Mouse (Mus musculus) neural tube, embryonic 13.5 days (tissue): ENCODE data around the gene Fkbp6. TPM values are rescaled to one million over a fixed set of nuclear protein-coding genes. Genes with fewer than 3 reads are reported as not detected.

Source experiments
- ATAC-seq: fragments of 200-750 bp; cut with Nextera tagmentation; 2 replicates; pipeline ENCODE4 v1.8.0; 2017; ENCODE audit warnings: low read depth, mild to moderate bottlenecking, moderate TSS enrichment, moderate library complexity
- H3K27ac ChIP-seq: fragments of 300-500 bp; sonication (generic); replicated peaks from 2 replicates; pipeline ENCODE4 v1.5.1; 2015; ENCODE audit warnings: moderate library complexity, mild to moderate bottlenecking, inconsistent platforms
- H3K27me3 ChIP-seq: fragments of 300-500 bp; sonication (generic); 2 replicates; pipeline ENCODE4 v1.6.1; 2015; ENCODE audit warnings: mild to moderate bottlenecking, inconsistent platforms
- H3K36me3 ChIP-seq: fragments of 300-500 bp; sonication (generic); 2 replicates; pipeline ENCODE4 v1.6.1; 2015; ENCODE audit warnings: mild to moderate bottlenecking, inconsistent platforms
- H3K4me1 ChIP-seq: fragments of 300-500 bp; sonication (generic); replicated peaks from 2 replicates; pipeline ENCODE4 v1.6.1; 2015; ENCODE audit warnings: inconsistent platforms
- H3K4me2 ChIP-seq: fragments of 300-500 bp; sonication (generic); 2 replicates; pipeline ENCODE4 v1.6.1; 2015; ENCODE audit warnings: inconsistent platforms, mild to moderate bottlenecking, moderate library complexity
- H3K4me3 ChIP-seq: fragments of 300-500 bp; sonication (generic); 2 replicates; pipeline ENCODE4 v1.5.1; 2015; ENCODE audit warnings: mild to moderate bottlenecking, inconsistent platforms
- H3K9ac ChIP-seq: fragments of 300-500 bp; sonication (generic); 2 replicates; pipeline ENCODE4 v1.6.1; 2015; ENCODE audit warnings: moderate library complexity, mild to moderate bottlenecking, inconsistent platforms
- H3K9me3 ChIP-seq: fragments of 300-500 bp; sonication (generic); 2 replicates; pipeline ENCODE4 v1.6.1; 2016; ENCODE audit warnings: inconsistent platforms
- WGBS: fragments of 180-500 bp; shearing (Covaris S2); methylation state at CpG from one replicate; pipeline ENCODE4 v1.1.7; 2015; 5-methylcytosine and 5-hydroxymethylcytosine counted together
- polyA plus RNA-seq: library from polyadenylated mRNA; unstranded; fragments of >200 nt; fragmentation: Nextera tagmentation; extraction: Ambion mirVana; gene quantifications from 2 replicates; pipeline ENCODE4 v1.2.1, GENCODE M21; 2015

Gene Fkbp6
- polyA plus RNA-seq, 1 experiment from 2014 or later = 0.15 TPM

DNA sequence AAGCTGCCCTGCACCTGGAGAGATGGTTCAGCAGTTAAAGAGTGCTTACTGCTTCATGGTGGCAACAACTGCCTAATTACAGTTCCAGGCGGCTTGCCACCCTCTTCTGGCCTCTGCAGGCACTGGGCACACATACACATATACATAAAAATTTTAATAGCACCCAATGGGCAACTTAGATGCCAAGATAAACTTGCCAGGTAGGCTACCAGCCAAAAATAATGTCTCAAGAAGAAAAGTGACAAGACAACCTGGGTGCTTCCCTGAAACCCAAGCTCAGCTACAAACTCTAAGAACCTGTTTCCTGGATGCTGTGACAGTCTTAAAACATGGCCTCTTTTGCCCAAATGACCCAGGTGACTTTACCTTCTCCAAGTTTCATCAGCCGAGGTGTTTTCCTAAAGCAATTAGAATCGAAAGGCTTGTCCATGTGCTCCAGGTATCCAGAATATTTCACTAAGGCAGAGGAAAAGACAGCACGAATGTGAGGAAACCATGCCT lies 2.3 kb downstream of the Fkbp6 start:
- H3K27me3 ChIP-seq = no peaks in the 10 kb centered on the region; the same call in 1 of the 2 replicates
- no peaks in the 10 kb centered on the region for H3K36me3 ChIP-seq
- WGBS = 71% methylated on average over 4 of the region's 4 CpGs
- no peak overlapping the region for H3K9ac ChIP-seq
- H3K4me1 ChIP-seq = no peaks in the 10 kb centered on the region
- no peak overlapping the region for H3K4me3 ChIP-seq
- 0 out of 2 replicates have a peak, but pooled peaks cover 5% of the 10 kb centered on the region for H3K9me3 ChIP-seq
- no peak overlapping the region for H3K4me2 ChIP-seq
- no peak for ATAC-seq
- H3K27ac ChIP-seq = no peak overlapping the region

DNA sequence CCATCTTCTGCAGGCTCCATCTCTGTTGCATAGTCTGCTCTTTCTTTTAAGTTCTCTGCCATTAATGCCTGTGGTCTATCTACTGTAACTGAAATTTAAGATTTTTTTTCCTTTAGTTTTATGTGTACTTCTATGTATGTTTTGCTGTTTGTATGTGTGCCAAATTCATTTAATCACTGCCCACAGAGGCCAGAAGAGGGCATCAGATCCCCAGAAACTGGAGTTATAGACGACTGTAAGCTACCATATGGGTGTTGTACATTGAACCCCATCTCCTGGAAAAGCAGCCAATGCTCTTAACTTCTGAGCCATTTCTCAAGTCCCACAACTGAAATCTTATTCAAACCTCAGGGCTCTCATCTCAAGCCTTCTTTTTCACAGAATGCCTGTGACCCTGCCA lies 3.4 kb downstream of the Fkbp6 start:
- H3K9me3 ChIP-seq = 0 out of 2 replicates have a peak, but pooled peaks cover 5% of the 10 kb centered on the region
- no peaks in the 10 kb centered on the region for H3K36me3 ChIP-seq
- no peak overlapping the region for H3K4me3 ChIP-seq
- no peaks in the 10 kb centered on the region for H3K4me1 ChIP-seq
- H3K9ac ChIP-seq = no peak overlapping the region
- H3K27me3 ChIP-seq = no peaks in the 10 kb centered on the region; the same call in none of the 2 replicates
- 29% methylated on average over 1 of the region's 1 CpGs for WGBS
- ATAC-seq = no peak
- H3K27ac ChIP-seq = no peak overlapping the region
- no peak overlapping the region for H3K4me2 ChIP-seq

DNA sequence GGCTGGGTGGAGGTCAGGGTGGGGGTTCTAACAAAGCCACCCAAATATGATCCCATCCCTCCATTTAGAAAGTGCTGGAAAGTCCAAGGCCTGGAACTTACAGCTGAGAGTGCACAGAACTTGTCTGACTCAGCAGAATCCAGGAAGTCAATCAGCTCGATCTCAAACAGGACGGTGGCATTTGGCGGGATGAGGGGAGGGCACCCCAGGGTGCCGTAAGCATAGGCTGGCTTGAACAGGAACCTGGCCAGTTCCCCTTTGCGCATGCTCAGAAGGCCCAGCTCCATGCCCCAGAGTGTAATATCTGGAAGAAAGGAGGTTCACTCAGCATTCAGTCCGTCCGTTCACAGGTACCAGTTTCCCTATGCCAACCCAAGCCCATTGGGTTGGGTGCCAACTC lies 3.9 kb downstream of the Fkbp6 start:
- no peaks in the 10 kb centered on the region for H3K36me3 ChIP-seq
- WGBS = 77% methylated on average over 7 of the region's 7 CpGs
- H3K9ac ChIP-seq = no peak overlapping the region
- no peak overlapping the region for H3K27ac ChIP-seq
- H3K4me2 ChIP-seq = no peak overlapping the region
- no peak for ATAC-seq
- H3K4me1 ChIP-seq = no peaks in the 10 kb centered on the region
- H3K9me3 ChIP-seq = 0 out of 2 replicates have a peak, but pooled peaks cover 5% of the 10 kb centered on the region
- no peak overlapping the region for H3K4me3 ChIP-seq
- H3K27me3 ChIP-seq = no peaks in the 10 kb centered on the region; the same call in none of the 2 replicates

DNA sequence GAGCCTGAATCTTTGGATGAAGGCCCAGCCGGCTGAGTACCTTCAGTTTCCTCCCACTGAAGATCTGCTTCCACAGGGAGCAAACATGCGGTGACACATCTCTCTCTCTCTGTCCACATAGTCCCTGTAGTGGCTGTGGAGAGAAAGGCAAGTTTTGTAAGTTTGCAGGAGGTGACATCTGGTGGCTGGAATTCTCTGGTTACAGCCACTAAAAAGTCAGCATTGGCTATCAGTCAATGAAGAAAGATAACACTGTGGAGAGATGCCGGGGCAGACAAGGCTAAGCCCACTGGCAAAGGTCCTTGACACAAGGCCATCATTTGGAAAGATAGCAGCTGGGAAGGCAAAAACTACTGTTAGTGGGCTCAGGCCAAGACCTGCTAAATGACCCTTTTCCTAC lies 12.3 kb downstream of the Fkbp6 start:
- no peak overlapping the region for H3K4me2 ChIP-seq
- 79% methylated on average over 3 of the region's 3 CpGs for WGBS

DNA sequence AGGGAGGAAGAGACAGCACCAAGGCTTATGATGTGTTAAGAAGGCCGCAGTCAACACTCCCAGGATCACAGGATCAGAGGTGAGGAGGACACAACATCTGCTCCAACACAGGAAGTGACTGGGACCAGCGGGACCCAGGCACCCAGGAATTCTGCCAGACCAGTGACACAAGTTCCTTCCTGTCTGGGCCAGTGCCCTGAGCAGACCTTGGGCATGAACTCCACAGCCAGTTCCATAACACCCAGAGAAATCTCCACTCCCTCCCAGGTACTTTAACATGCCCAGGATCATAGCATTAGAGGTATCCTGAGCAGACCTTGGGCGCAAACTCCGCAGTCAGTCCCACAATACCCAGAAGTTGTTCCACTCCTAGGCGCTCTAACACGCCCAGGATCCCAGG lies 18.7 kb downstream of the Fkbp6 start:
- H3K36me3 ChIP-seq = no peaks in the 10 kb centered on the region

More for the DNA sequence above, 12.3 kb downstream of the Fkbp6 start:
- Histone ChIP-seq H3K27me3 (no peaks in the 10 kb centered on the region; the same call in 1 of the 2 replicates), H3K27ac (no peak overlapping the region), H3K4me3 (no peak overlapping the region), H3K36me3 (no peaks in the 10 kb centered on the region), H3K9ac (no peak overlapping the region; the same call in 1 of the 2 replicates), H3K4me1 (no peaks in the 10 kb centered on the region), H3K9me3 (no peaks in the 10 kb centered on the region)
- no peak for ATAC-seq

DNA sequence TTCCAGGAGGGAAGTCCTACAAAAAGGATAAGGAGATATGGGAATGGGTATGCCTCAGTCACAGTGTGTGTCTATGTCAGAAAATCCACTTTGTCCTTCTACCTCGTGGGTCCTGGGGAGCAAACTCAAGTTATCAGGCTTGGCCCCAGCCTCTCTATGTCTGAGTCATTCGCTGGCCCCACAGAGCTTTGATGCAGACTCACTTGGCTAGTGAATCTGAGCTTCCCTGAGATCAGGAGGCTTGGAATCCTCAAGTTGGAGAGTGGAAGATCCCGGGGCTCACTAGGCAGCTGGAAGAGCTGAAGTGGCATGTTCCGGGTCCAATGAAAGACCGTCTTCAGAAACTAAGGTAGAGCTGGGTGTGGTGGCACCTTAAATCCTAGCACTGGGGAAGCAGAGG lies 19.6 kb downstream of the Fkbp6 start:
- no peak for ATAC-seq
- no peak overlapping the region for H3K27ac ChIP-seq
- no peaks in the 10 kb centered on the region for H3K27me3 ChIP-seq
- H3K36me3 ChIP-seq = no peaks in the 10 kb centered on the region
- H3K4me3 ChIP-seq = no peak overlapping the region
- H3K4me1 ChIP-seq = no peaks in the 10 kb centered on the region
- no peak overlapping the region for H3K4me2 ChIP-seq
- H3K9ac ChIP-seq = no peak overlapping the region
- no peaks in the 10 kb centered on the region for H3K9me3 ChIP-seq
- WGBS = 86% methylated on average over 5 of the region's 5 CpGs

More for the DNA sequence above, 18.7 kb downstream of the Fkbp6 start:
- Histone ChIP-seq H3K27me3 (no peaks in the 10 kb centered on the region), H3K9ac (no peak overlapping the region), H3K9me3 (no peaks in the 10 kb centered on the region), H3K27ac (no peak overlapping the region), H3K4me1 (no peaks in the 10 kb centered on the region), H3K4me3 (no peak overlapping the region), H3K4me2 (no peak overlapping the region)
- ATAC-seq = no peak
- 90% methylated on average over 6 of the region's 6 CpGs for WGBS

DNA sequence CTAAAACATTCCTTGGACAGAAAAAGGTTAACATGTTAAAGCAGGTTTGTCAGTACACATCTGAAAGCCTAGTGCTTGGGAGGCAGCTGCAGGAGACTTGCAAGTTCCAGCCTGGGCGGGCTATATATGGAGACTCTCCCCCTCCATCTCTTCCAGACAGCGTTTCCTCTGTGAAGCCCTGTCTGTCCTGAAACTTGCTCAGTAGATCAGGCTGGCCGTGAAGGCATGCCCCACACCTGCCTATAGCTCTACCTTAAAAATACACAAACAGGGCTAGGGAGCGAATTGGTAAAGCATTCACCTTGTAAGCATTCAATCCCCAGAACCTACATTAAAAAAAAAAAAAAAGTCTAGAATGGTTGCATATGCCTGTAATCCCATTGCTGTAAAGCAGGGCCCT lies 20.4 kb downstream of the Fkbp6 start:
- Histone ChIP-seq H3K9ac (no peak overlapping the region), H3K27ac (no peak overlapping the region), H3K9me3 (no peaks in the 10 kb centered on the region), H3K4me3 (no peak overlapping the region), H3K36me3 (no peaks in the 10 kb centered on the region), H3K4me1 (no peaks in the 10 kb centered on the region), H3K4me2 (no peak overlapping the region), H3K27me3 (no peaks in the 10 kb centered on the region)
- 84% methylated on average over 4 of the region's 4 CpGs for WGBS
- no peak for ATAC-seq

DNA sequence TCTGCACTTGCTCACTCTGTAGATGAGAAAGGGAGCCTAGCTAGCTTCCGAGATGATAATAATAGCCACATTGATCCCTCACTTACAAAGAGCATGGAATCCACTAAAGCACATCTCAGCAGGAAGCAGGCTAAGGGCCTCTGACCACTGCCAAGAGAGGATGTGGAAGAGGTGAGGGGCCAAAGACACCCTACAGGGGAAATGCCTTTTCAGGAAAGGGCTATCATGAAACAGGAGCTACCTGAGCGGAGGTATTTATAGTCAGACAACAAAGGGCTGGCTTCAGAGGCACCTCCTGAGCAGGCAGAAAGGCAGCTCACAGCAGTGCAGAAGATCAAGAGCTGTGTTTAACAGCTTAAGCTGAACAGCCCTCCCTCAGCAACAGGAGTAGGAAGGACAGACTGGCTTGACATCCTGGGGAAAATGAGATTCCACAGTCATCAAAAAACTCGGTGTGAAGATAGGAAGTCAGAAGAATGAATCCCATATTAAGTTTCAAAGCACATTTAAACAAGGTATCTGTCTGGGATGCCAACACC lies 23.7 kb downstream of the Fkbp6 start:
- H3K9ac ChIP-seq = no peak overlapping the region
- no peak overlapping the region for H3K4me2 ChIP-seq
- H3K36me3 ChIP-seq = no peaks in the 10 kb centered on the region
- H3K4me1 ChIP-seq = no peaks in the 10 kb centered on the region
- H3K9me3 ChIP-seq = no peaks in the 10 kb centered on the region
- WGBS = 13% methylated on average over 3 of the region's 3 CpGs
- no peak for ATAC-seq
- no peak overlapping the region for H3K27ac ChIP-seq
- H3K4me3 ChIP-seq = no peak overlapping the region
- no peaks in the 10 kb centered on the region for H3K27me3 ChIP-seq

DNA sequence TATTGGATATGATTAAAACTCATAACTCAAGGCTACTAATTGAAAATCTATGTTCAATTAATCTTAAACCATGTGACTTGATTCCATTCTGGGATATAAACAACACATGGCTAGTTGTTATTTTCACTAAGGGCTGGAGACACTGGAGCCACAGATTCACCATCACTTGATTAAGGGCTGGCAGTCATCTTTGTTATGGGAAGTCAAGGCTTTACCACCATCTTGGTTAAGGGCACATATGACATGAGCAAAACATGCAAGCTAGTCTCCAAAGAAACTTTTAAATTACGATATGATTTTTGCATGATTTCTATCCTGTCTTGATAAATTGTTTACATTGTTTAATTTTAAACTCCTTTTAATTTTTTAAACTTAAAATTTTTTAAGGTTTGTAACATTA lies 27.6 kb downstream of the Fkbp6 start:
- H3K4me1 ChIP-seq = no peaks in the 10 kb centered on the region
- H3K9me3 ChIP-seq = no peaks in the 10 kb centered on the region
- H3K4me3 ChIP-seq = no peak overlapping the region
- no peaks in the 10 kb centered on the region for H3K36me3 ChIP-seq
- no peak overlapping the region for H3K27ac ChIP-seq
- WGBS = 86% methylated on average over 1 of the region's 1 CpGs
- no peak for ATAC-seq
- no peak overlapping the region for H3K9ac ChIP-seq
- no peaks in the 10 kb centered on the region for H3K27me3 ChIP-seq
- H3K4me2 ChIP-seq = no peak overlapping the region

GRCm38 (mm10) chr5:135319856-135320255 lies 30.0 kb downstream of the Fkbp6 start:
- no peak for ATAC-seq
- Histone ChIP-seq H3K27ac (no peak overlapping the region), H3K9me3 (no peaks in the 10 kb centered on the region), H3K4me2 (no peak overlapping the region), H3K27me3 (no peaks in the 10 kb centered on the region), H3K9ac (no peak overlapping the region), H3K4me1 (no peaks in the 10 kb centered on the region), H3K36me3 (no peaks in the 10 kb centered on the region), H3K4me3 (no peak overlapping the region)
- 71% methylated on average over 2 of the region's 2 CpGs for WGBS

GRCm38 (mm10) chr5:135316177-135316576 lies 33.7 kb downstream of the Fkbp6 start:
- WGBS = 76% methylated on average over 3 of the region's 3 CpGs
- Histone ChIP-seq H3K36me3 (no peaks in the 10 kb centered on the region), H3K4me1 (no peaks in the 10 kb centered on the region), H3K4me3 (no peak overlapping the region), H3K9me3 (no peaks in the 10 kb centered on the region), H3K9ac (no peak overlapping the region), H3K27me3 (no peaks in the 10 kb centered on the region), H3K27ac (no peak overlapping the region), H3K4me2 (no peak overlapping the region)
- ATAC-seq = no peak

- Histone ChIP-seq H3K4me2 (no peak overlapping the region), H3K9ac (no peak overlapping the region), H3K4me3 (no peak overlapping the region), H3K36me3 (no peaks in the 10 kb centered on the region), H3K27me3 (peaks cover 5% of the 10 kb centered on the region; the same call in 1 of the 2 replicates), H3K27ac (no peak overlapping the region), H3K9me3 (no peaks in the 10 kb centered on the region), H3K4me1 (no peaks in the 10 kb centered on the region)
- no peak for ATAC-seq
- 38% methylated on average over 10 of the region's 10 CpGs for WGBS
These were observed 43.4 kb downstream of the Fkbp6 start for GRCm38 (mm10) chr5:135306321-135306965.

DNA sequence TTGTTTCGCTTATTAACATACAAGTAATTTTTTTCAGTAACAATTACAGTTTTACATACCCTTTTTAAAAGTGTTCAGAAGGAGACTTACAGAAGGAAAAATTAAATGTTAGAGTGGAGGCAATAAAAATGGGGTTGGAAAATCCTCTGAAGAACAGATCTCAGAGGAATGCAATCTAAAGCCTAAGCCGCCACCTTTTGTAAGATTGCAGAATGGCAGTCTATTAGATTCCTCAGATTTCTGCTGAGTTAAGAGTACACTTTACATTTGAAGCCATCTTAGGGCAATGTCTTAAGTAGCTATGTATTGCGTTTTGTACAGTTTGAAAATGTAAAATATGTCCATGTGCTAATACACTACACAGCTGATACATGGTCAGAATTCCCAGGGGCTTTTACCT lies 47.4 kb downstream of the Fkbp6 start:
- no peak overlapping the region for H3K4me2 ChIP-seq
- H3K27ac ChIP-seq = no peak overlapping the region
- no peaks in the 10 kb centered on the region for H3K27me3 ChIP-seq
- H3K9me3 ChIP-seq = no peaks in the 10 kb centered on the region
- no peaks in the 10 kb centered on the region for H3K4me1 ChIP-seq
- no peak for ATAC-seq
- H3K9ac ChIP-seq = no peak overlapping the region
- 82% methylated on average over 3 of the region's 3 CpGs for WGBS
- H3K36me3 ChIP-seq = no peaks in the 10 kb centered on the region
- no peak overlapping the region for H3K4me3 ChIP-seq
